Mouse (Mus musculus) left cerebral cortex, adult 11 months (tissue): ENCODE results near the gene Olfr1309.
"Not testable (repeated sequence)": the region's sequence is repeated elsewhere in the genome, so short reads cannot be mapped to it uniquely, and the experiment has no call there.

ENCODE experiments used
- DNase-seq: peaks from one replicate; pipeline ENCODE4 v3.0.0; 2022; ENCODE audit warnings: low spot score

The Olfr1309 gene

GRCm38 (mm10) chr2:111990181-111990580 lies at the start of gene Olfr1309:
TSS of gene Olfr1309 (minus strand) at chr2:111990281.
- DNase-seq, result no peak

GRCm38 (mm10) chr2:112026971-112027370 lies 36.9 kb upstream of the Olfr1309 start:
- not testable (repeated sequence) for DNase-seq

- DNase-seq, result no peak
Observed at GRCm38 (mm10) chr2:112024312-112024711, 34.2 kb upstream of the Olfr1309 start, which contains the start of gene Olfr1311. TSS of gene Olfr1311 (minus strand) at chr2:112024412.

- no peak for DNase-seq
Observed at GRCm38 (mm10) chr2:112014900-112015299, 24.8 kb upstream of the Olfr1309 start.

- no peak for DNase-seq
Observed at GRCm38 (mm10) chr2:112012608-112013007, 22.5 kb upstream of the Olfr1309 start, which contains the start of gene Olfr1310. TSS of gene Olfr1310 (minus strand) at chr2:112012708.

GRCm38 (mm10) chr2:111964844-111965243 lies 25.2 kb downstream of the Olfr1309 start, which contains the start of gene Olfr1308:
TSS of gene Olfr1308 (minus strand) at chr2:111964944.
- no peak for DNase-seq

- no peak for DNase-seq
Observed at GRCm38 (mm10) chr2:111949340-111949739, 40.7 kb downstream of the Olfr1309 start, which contains the start of gene Olfr1307. TSS of gene Olfr1307 (minus strand) at chr2:111949440.
